Mouse (Mus musculus) right cerebral cortex, postnatal 14 days (tissue): Measurements from ENCODE around the gene Tor2a.

Source experiments
- DNase-seq: peaks from one replicate; pipeline ENCODE4 v3.0.0; 2022

Gene Tor2a

GRCm38 (mm10) chr2:32730854-32731253, 26.2 kb upstream of the Tor2a start:
- DNase-seq: no peak

GRCm38 (mm10) chr2:32731911-32732310, 25.1 kb upstream of the Tor2a start:
- no peak for DNase-seq

- DNase-seq: no peak
These were observed 24.3 kb upstream of the Tor2a start for GRCm38 (mm10) chr2:32732695-32733094.

- DNase-seq: no peak
These were observed 22.6 kb upstream of the Tor2a start for GRCm38 (mm10) chr2:32734480-32734879.

- DNase-seq: no peak
These were observed 22.1 kb upstream of the Tor2a start for GRCm38 (mm10) chr2:32734933-32735332.

- no peak for DNase-seq
These were observed 20.7 kb upstream of the Tor2a start for GRCm38 (mm10) chr2:32736306-32736829.

GRCm38 (mm10) chr2:32737008-32737407, 20.0 kb upstream of the Tor2a start:
- DNase-seq: no peak

- DNase-seq: no peak
These were observed 17.7 kb upstream of the Tor2a start for GRCm38 (mm10) chr2:32739311-32739710.

GRCm38 (mm10) chr2:32740916-32741272, 16.1 kb upstream of the Tor2a start, which contains the start of gene 6330409D20Rik:
Gene 6330409D20Rik, minus strand, starts transcription at chr2:32741016.
- DNase-seq: no peak

- peak; percentile 68 for DNase-seq
These were observed 15.5 kb upstream of the Tor2a start for GRCm38 (mm10) chr2:32741273-32742172.

- DNase-seq: peak; percentile 84
These were observed 14.9 kb upstream of the Tor2a start for GRCm38 (mm10) chr2:32742173-32742531.

- DNase-seq: no peak
These were observed 12.6 kb upstream of the Tor2a start for GRCm38 (mm10) chr2:32744272-32744982.

GRCm38 (mm10) chr2:32749082-32749481, 8.0 kb upstream of the Tor2a start:
- no peak for DNase-seq

GRCm38 (mm10) chr2:32750199-32750598, 6.8 kb upstream of the Tor2a start:
- no peak for DNase-seq

- no peak for DNase-seq
These were observed 6.0 kb upstream of the Tor2a start for GRCm38 (mm10) chr2:32750887-32751664.

- DNase-seq: no peak
These were observed 5.4 kb upstream of the Tor2a start for GRCm38 (mm10) chr2:32751665-32752033.

GRCm38 (mm10) chr2:32752181-32752580, 4.9 kb upstream of the Tor2a start:
- no peak for DNase-seq

GRCm38 (mm10) chr2:32756674-32757055, 369 bp upstream of the Tor2a start:
- no peak for DNase-seq

- DNase-seq: no peak
These were observed 1.5 kb downstream of the Tor2a start for GRCm38 (mm10) chr2:32758503-32758902.

GRCm38 (mm10) chr2:32759001-32759400, 2.0 kb downstream of the Tor2a start:
- DNase-seq: no peak

GRCm38 (mm10) chr2:32761361-32761760, 4.3 kb downstream of the Tor2a start:
- no peak for DNase-seq

GRCm38 (mm10) chr2:32761859-32762258, 4.8 kb downstream of the Tor2a start:
- DNase-seq: no peak

- no peak for DNase-seq
These were observed 6.3 kb downstream of the Tor2a start for GRCm38 (mm10) chr2:32763353-32763752.
